34 mouse cellular contexts compared by ENCODE assay signal in genomic region chr3:63243721-63244120, GRCm38 (mm10). TPM values are rescaled to one million over a fixed set of nuclear protein-coding genes. Genes with fewer than 3 reads are reported as not detected.
"Had no signal": no experiment of that assay in that cellular context is flagged by ENCODE, and none has a peak within 500 bp of the region (broad histone marks: within the 10 kb centered on the region; RNA-seq: fewer than 3 reads in every experiment).

No protein-coding gene starts in this region.

- H3K4me3 ChIP-seq: limb, embryonic 10.5 days; limb, embryonic 12.5 days; limb, embryonic 13.5 days; limb, embryonic 15.5 days; liver, embryonic 12.5 days; liver, embryonic 13.5 days; liver, embryonic 15.5 days; lung, embryonic 15.5 days; megakaryocyte, embryonic 14.5 days; midbrain, embryonic 10.5 days; midbrain, embryonic 12.5 days; midbrain, embryonic 13.5 days; myocyte; neural tube, embryonic 12.5 days had no signal

- H3K9me3 ChIP-seq: limb, embryonic 10.5 days; limb, embryonic 13.5 days; limb, embryonic 15.5 days; liver, embryonic 12.5 days; liver, embryonic 13.5 days; liver, embryonic 15.5 days; lung, embryonic 15.5 days; midbrain, embryonic 10.5 days; midbrain, embryonic 12.5 days; midbrain, embryonic 13.5 days; neural tube, embryonic 12.5 days had no signal

- ATAC-seq: liver, embryonic 12.5 days; liver, postnatal 0 days; lung, postnatal 0 days; midbrain, embryonic 13.5 days; midbrain, embryonic 16.5 days had no signal

- H3K9ac ChIP-seq: limb, embryonic 12.5 days; limb, embryonic 13.5 days; limb, embryonic 15.5 days; liver, embryonic 12.5 days; liver, embryonic 13.5 days; liver, embryonic 14.5 days; liver, embryonic 15.5 days; liver, postnatal 0 days; lung, embryonic 14.5 days; lung, embryonic 15.5 days; midbrain, embryonic 12.5 days; midbrain, embryonic 13.5 days; neural tube, embryonic 12.5 days had no signal

- H3K27me3 ChIP-seq: limb, embryonic 12.5 days; limb, embryonic 13.5 days; limb, embryonic 15.5 days; liver, embryonic 12.5 days; liver, embryonic 13.5 days; liver, embryonic 15.5 days; lung, embryonic 15.5 days; megakaryocyte, embryonic 14.5 days; midbrain, embryonic 12.5 days; midbrain, embryonic 13.5 days; neural tube, embryonic 12.5 days had no signal

- H3K36me3 ChIP-seq: limb, embryonic 10.5 days; limb, embryonic 12.5 days; limb, embryonic 13.5 days; limb, embryonic 15.5 days; liver, embryonic 12.5 days; liver, embryonic 13.5 days; liver, embryonic 15.5 days; lung, embryonic 15.5 days; midbrain, embryonic 10.5 days; midbrain, embryonic 12.5 days; midbrain, embryonic 13.5 days; neural tube, embryonic 12.5 days had no signal

- DNase-seq: left cerebral cortex, postnatal 4 days; liver; liver, embryonic 13.5 days; liver, postnatal 0 days; lung, adult 18-20 months; lung, adult 2 months; lung, embryonic 14.5 days; lung, postnatal 10 days; lung, postnatal 14 days; lung, postnatal 36 days; lung, postnatal 4 days; midbrain, embryonic 14.5 days had no signal

- H3K4me1 ChIP-seq: limb, embryonic 15.5 days; liver, embryonic 12.5 days; liver, embryonic 13.5 days; liver, embryonic 15.5 days; lung, embryonic 15.5 days; megakaryocyte, embryonic 14.5 days; midbrain, embryonic 10.5 days; midbrain, embryonic 12.5 days; midbrain, embryonic 13.5 days; neural tube, embryonic 12.5 days had no signal

- H3K4me2 ChIP-seq: limb, embryonic 12.5 days; limb, embryonic 13.5 days; limb, embryonic 15.5 days; liver, embryonic 11.5 days; liver, embryonic 12.5 days; liver, embryonic 13.5 days; liver, embryonic 15.5 days; lung, embryonic 14.5 days; lung, embryonic 15.5 days; midbrain, embryonic 11.5 days; midbrain, embryonic 12.5 days; midbrain, embryonic 13.5 days; neural tube, embryonic 12.5 days had no signal

- H3K27ac ChIP-seq: limb, embryonic 10.5 days; limb, embryonic 12.5 days; limb, embryonic 13.5 days; limb, embryonic 15.5 days; liver, embryonic 12.5 days; liver, embryonic 13.5 days; liver, embryonic 14.5 days; liver, embryonic 15.5 days; lung, embryonic 15.5 days; macrophage; midbrain, embryonic 10.5 days; midbrain, embryonic 12.5 days; midbrain, embryonic 13.5 days; neural tube, embryonic 12.5 days had no signal

RNA-seq across cellular contexts. Expression of gene Mme, which starts 2.4 kb away (rescaled TPM):
- total RNA-seq: megakaryocyte progenitor cell, adult 5-6 weeks; megakaryocyte-erythroid progenitor cell, adult 5-6 weeks; monocyte, adult 5-6 weeks had no signal
- polyA plus RNA-seq: macrophage, myocyte had no signal
